Mouse (Mus musculus) T-helper 1 cell (primary cell): ENCODE results near the gene Chst11.

Experiments used
- in situ Hi-C: fragments of 300-600 bp; cut with MboI, MseI; formaldehyde crosslinking; loops from one replicate; pipeline ENCODE4 v1.15.1; 2025; ENCODE audit warnings: high pct_unique_total_duplicates

Chst11 gene

GRCm38 (mm10) chr10:83168303-83169056, 183.2 kb downstream of the Chst11 start:
- in situ Hi-C loops = no loop called here

GRCm38 (mm10) chr10:83169554-83169953, 184.3 kb downstream of the Chst11 start:
- in situ Hi-C loops = no loop called here

- in situ Hi-C loops = no loop called here
Observed at GRCm38 (mm10) chr10:83178151-83178550, 192.9 kb downstream of the Chst11 start.

- in situ Hi-C loops = no loop called here
Observed at GRCm38 (mm10) chr10:83178661-83179060, 193.4 kb downstream of the Chst11 start.

GRCm38 (mm10) chr10:83181831-83182572, 196.7 kb downstream of the Chst11 start:
- in situ Hi-C loops = loop anchor here (5.0 kb wide), 2 partner anchors 90 to 275 kb away; no protein-coding TSS in a partner anchor

- in situ Hi-C loops = loop anchor here (5.0 kb wide), 2 partner anchors 90 to 275 kb away; no protein-coding TSS in a partner anchor
Observed at GRCm38 (mm10) chr10:83182573-83182960, 197.3 kb downstream of the Chst11 start.

- in situ Hi-C loops = loop anchor here (5.0 kb wide), 2 partner anchors 92 to 277 kb away; no protein-coding TSS in a partner anchor
Observed at GRCm38 (mm10) chr10:83183634-83184479, 198.6 kb downstream of the Chst11 start.

GRCm38 (mm10) chr10:83184480-83185069, 199.3 kb downstream of the Chst11 start:
- in situ Hi-C loops = loop anchor here (5.0 kb wide), 2 partner anchors 92 to 277 kb away; no protein-coding TSS in a partner anchor

GRCm38 (mm10) chr10:83185121-83185520, 199.8 kb downstream of the Chst11 start:
- in situ Hi-C loops = no loop called here

- in situ Hi-C loops = no loop called here
Observed at GRCm38 (mm10) chr10:83186167-83186566, 200.9 kb downstream of the Chst11 start.

GRCm38 (mm10) chr10:83186984-83187383, 201.7 kb downstream of the Chst11 start:
- in situ Hi-C loops = no loop called here

GRCm38 (mm10) chr10:83189071-83189470, 203.8 kb downstream of the Chst11 start:
- in situ Hi-C loops = no loop called here

GRCm38 (mm10) chr10:83191476-83191875, 206.2 kb downstream of the Chst11 start:
- in situ Hi-C loops = no loop called here

GRCm38 (mm10) chr10:83191982-83192381, 206.7 kb downstream of the Chst11 start:
- in situ Hi-C loops = no loop called here

- in situ Hi-C loops = no loop called here
Observed at GRCm38 (mm10) chr10:83197690-83198336, 212.5 kb downstream of the Chst11 start.

GRCm38 (mm10) chr10:83198692-83199091, 213.4 kb downstream of the Chst11 start:
- in situ Hi-C loops = no loop called here

GRCm38 (mm10) chr10:83199290-83199689, 214.0 kb downstream of the Chst11 start:
- in situ Hi-C loops = no loop called here

- in situ Hi-C loops = loop anchor here (25.0 kb wide), 1 partner anchor 1989 kb away; the partner anchor contains the start of gene Nmrk2
Observed at GRCm38 (mm10) chr10:83201525-83201924, 216.2 kb downstream of the Chst11 start.

- in situ Hi-C loops = loop anchor here (25.0 kb wide), 1 partner anchor 1991 kb away; the partner anchor contains the start of gene Nmrk2
Observed at GRCm38 (mm10) chr10:83202906-83203702, 217.8 kb downstream of the Chst11 start.

GRCm38 (mm10) chr10:83208436-83208835, 223.1 kb downstream of the Chst11 start:
- in situ Hi-C loops = loop anchor here (25.0 kb wide), 1 partner anchor 1996 kb away; the partner anchor contains the start of gene Nmrk2
